Mouse (Mus musculus) heart, embryonic 14.5 days (tissue): ENCODE results near the gene Apobec1. TPM values are rescaled to one million over a fixed set of nuclear protein-coding genes. Genes with fewer than 3 reads are reported as not detected.

Experiments used
- ATAC-seq: fragments of 200-750 bp; cut with Nextera tagmentation; 2 replicates; pipeline ENCODE4 v1.8.0; 2017; ENCODE audit warnings: low read depth, moderate TSS enrichment; ENCODE audit not compliant: insufficient number of reproducible peaks, insufficient read depth, low FRiP score
- H3K27ac ChIP-seq, 2 experiments: fragments of 200-500 bp in 1 of 2; fragments of 300-500 bp in 1 of 2; sonication (generic) in 1 of 2; replicated peaks in 1 of 2; 2 replicates each; pipeline ENCODE4 v1.5.1; 2012 to 2014; ENCODE audit warnings: low read depth in 2 of 2, low read length in 2 of 2, control low read depth in 1 of 2, mild to moderate bottlenecking in 1 of 2, mixed read lengths in 1 of 2; ENCODE audit not compliant: control insufficient read depth in 1 of 2, insufficient read depth in 1 of 2
- H3K27me3 ChIP-seq: fragments of 300-500 bp; sonication (generic); 2 replicates; pipeline ENCODE4 v1.6.1; 2014; ENCODE audit warnings: mild to moderate bottlenecking, low read length, control low read depth; ENCODE audit not compliant: control insufficient read depth, insufficient read depth
- H3K36me3 ChIP-seq: fragments of 300-500 bp; sonication (generic); 2 replicates; pipeline ENCODE4 v1.6.1; 2014; ENCODE audit warnings: mild to moderate bottlenecking, control low read depth, low read length, mixed read lengths; ENCODE audit not compliant: control insufficient read depth, insufficient read depth
- H3K4me1 ChIP-seq, 2 experiments: fragments of 200-500 bp in 1 of 2; fragments of 300-500 bp in 1 of 2; sonication (generic) in 1 of 2; 2 replicates each; pipeline ENCODE4 v1.6.1; 2012 to 2014; ENCODE audit warnings: low read length in 2 of 2, control low read depth in 1 of 2, mixed read lengths in 1 of 2; ENCODE audit not compliant: control insufficient read depth in 2 of 2, insufficient read depth in 2 of 2
- H3K4me2 ChIP-seq: fragments of 300-500 bp; sonication (generic); 2 replicates; pipeline ENCODE4 v1.6.1; 2014; ENCODE audit warnings: mild to moderate bottlenecking, low read length
- H3K4me3 ChIP-seq, 2 experiments: fragments of 200-500 bp in 1 of 2; fragments of 300-500 bp in 1 of 2; sonication (generic) in 1 of 2; 2 replicates each; pipeline ENCODE4 v1.5.1; 2012 to 2014; ENCODE audit warnings: low read length in 2 of 2, mild to moderate bottlenecking in 2 of 2, control low read depth in 1 of 2, low read depth in 1 of 2, moderate library complexity in 1 of 2; ENCODE audit not compliant: control insufficient read depth in 1 of 2, insufficient read depth in 1 of 2
- H3K9ac ChIP-seq: fragments of 300-500 bp; sonication (generic); 2 replicates; pipeline ENCODE4 v1.6.1; 2014; ENCODE audit warnings: mild to moderate bottlenecking, low read length
- H3K9me3 ChIP-seq: fragments of 300-500 bp; sonication (generic); 2 replicates; pipeline ENCODE4 v1.6.1; 2016; ENCODE audit warnings: low read length, control low read depth; ENCODE audit not compliant: control insufficient read depth
- WGBS: fragments of 180-500 bp; shearing (Covaris S2); extraction: QIAGEN DNeasy Blood & Tissue Kit; methylation state at CpG from one replicate; pipeline ENCODE4 v1.1.7; 2014; 5-methylcytosine and 5-hydroxymethylcytosine counted together
- polyA plus RNA-seq: library from polyadenylated mRNA; unstranded; fragments of >200 nt; fragmentation: Nextera tagmentation; extraction: Ambion mirVana; gene quantifications from 2 replicates; pipeline ENCODE4 v1.2.1, GENCODE M21; 2014

The Apobec1 gene
- polyA plus RNA-seq, 1 experiment from 2014 or later = 6.0 TPM

- H3K4me3 ChIP-seq = no peak overlapping the region
- H3K36me3 ChIP-seq = no peaks in the 10 kb centered on the region
- H3K9me3 ChIP-seq = no peaks in the 10 kb centered on the region
- H3K4me1 ChIP-seq = peaks cover 2 to 10% of the 10 kb centered on the region in 2 experiments; a peak in 2 of 4 replicates
- no peak for ATAC-seq
- no peak overlapping the region for H3K4me2 ChIP-seq
- 68% methylated on average over 8 of the region's 8 CpGs for WGBS
- no peaks in the 10 kb centered on the region for H3K27me3 ChIP-seq
- H3K27ac ChIP-seq = no peak overlapping the region
- H3K9ac ChIP-seq = no peak overlapping the region
These were observed 31.3 kb downstream of the Apobec1 start for GRCm38 (mm10) chr6:122570695-122571616.

GRCm38 (mm10) chr6:122569762-122570161, 32.5 kb downstream of the Apobec1 start:
- ATAC-seq = no peak
- 88% methylated on average over 1 of the region's 1 CpGs for WGBS

GRCm38 (mm10) chr6:122569113-122569512, 33.1 kb downstream of the Apobec1 start:
- Histone ChIP-seq H3K4me1 (peaks cover 2 to 10% of the 10 kb centered on the region in 2 experiments; a peak in 2 of 4 replicates), H3K27me3 (no peaks in the 10 kb centered on the region), H3K36me3 (no peaks in the 10 kb centered on the region), H3K9me3 (no peaks in the 10 kb centered on the region), H3K4me2 (no peak overlapping the region), H3K9ac (no peak overlapping the region), H3K27ac (no peak overlapping the region), H3K4me3 (no peak overlapping the region)
- WGBS = 56% methylated on average over 5 of the region's 5 CpGs
- ATAC-seq = no peak

More at GRCm38 (mm10) chr6:122569762-122570161, 32.5 kb downstream of the Apobec1 start:
- Histone ChIP-seq H3K4me3 (no peak overlapping the region), H3K36me3 (no peaks in the 10 kb centered on the region), H3K9me3 (no peaks in the 10 kb centered on the region), H3K27ac (no peak overlapping the region), H3K4me1 (peaks cover 2 to 10% of the 10 kb centered on the region in 2 experiments; a peak in 2 of 4 replicates), H3K27me3 (no peaks in the 10 kb centered on the region), H3K9ac (no peak overlapping the region), H3K4me2 (no peak overlapping the region)

- no peak overlapping the region for H3K4me3 ChIP-seq
- no peaks in the 10 kb centered on the region for H3K36me3 ChIP-seq
- no peaks in the 10 kb centered on the region for H3K4me1 ChIP-seq
- peaks cover 14% of the 10 kb centered on the region for H3K27me3 ChIP-seq
- H3K4me2 ChIP-seq = no peak overlapping the region
- ATAC-seq = no peak
- no peak overlapping the region for H3K27ac ChIP-seq
- no peak overlapping the region for H3K9ac ChIP-seq
- 82% methylated on average over 9 of the region's 9 CpGs for WGBS
- H3K9me3 ChIP-seq = no peaks in the 10 kb centered on the region
These were observed 37.0 kb downstream of the Apobec1 start for GRCm38 (mm10) chr6:122565070-122565784.

GRCm38 (mm10) chr6:122562463-122562862, 39.8 kb downstream of the Apobec1 start:
- no peak overlapping the region for H3K9ac ChIP-seq
- H3K27ac ChIP-seq = no peak overlapping the region
- ATAC-seq = no peak
- no peaks in the 10 kb centered on the region for H3K4me1 ChIP-seq
- H3K9me3 ChIP-seq = no peaks in the 10 kb centered on the region
- H3K4me3 ChIP-seq = no peak overlapping the region
- WGBS = 2% methylated on average over 6 of the region's 6 CpGs
- no peaks in the 10 kb centered on the region for H3K36me3 ChIP-seq
- no peak overlapping the region for H3K4me2 ChIP-seq
- peaks cover 14% of the 10 kb centered on the region for H3K27me3 ChIP-seq

GRCm38 (mm10) chr6:122561005-122561404, 41.2 kb downstream of the Apobec1 start:
- ATAC-seq = no peak
- peaks cover 14% of the 10 kb centered on the region for H3K27me3 ChIP-seq
- 77% methylated on average over 20 of the region's 20 CpGs for WGBS
- H3K4me2 ChIP-seq = peak overlapping the region; percentile 48; the same call in 1 of the 2 replicates
- no peaks in the 10 kb centered on the region for H3K36me3 ChIP-seq
- H3K4me1 ChIP-seq = no peaks in the 10 kb centered on the region
- H3K27ac ChIP-seq = no peak overlapping the region
- no peak overlapping the region for H3K4me3 ChIP-seq
- no peak overlapping the region for H3K9ac ChIP-seq
- H3K9me3 ChIP-seq = no peaks in the 10 kb centered on the region

GRCm38 (mm10) chr6:122560427-122560826, 41.8 kb downstream of the Apobec1 start:
- H3K27me3 ChIP-seq = peaks cover 14% of the 10 kb centered on the region
- H3K9ac ChIP-seq = no peak overlapping the region
- H3K27ac ChIP-seq = no peak overlapping the region
- WGBS = 13% methylated on average over 17 of the region's 17 CpGs
- H3K4me2 ChIP-seq = peak overlapping the region; percentile 48
- ATAC-seq = no peak
- H3K4me1 ChIP-seq = peaks cover under 1 to 4% of the 10 kb centered on the region in 2 experiments; a peak in 3 of 4 replicates
- no peak overlapping the region for H3K4me3 ChIP-seq
- H3K36me3 ChIP-seq = no peaks in the 10 kb centered on the region
- no peaks in the 10 kb centered on the region for H3K9me3 ChIP-seq
